Mouse (Mus musculus) thymus, adult 2 months (tissue): Measurements from ENCODE around the gene Prdm15.

Source experiments
- CTCF ChIP-seq: fragments of 200-500 bp; IDR thresholded peaks from 2 replicates; pipeline ENCODE4 v1.5.1; 2012; ENCODE audit warnings: mild to moderate bottlenecking, control low read depth, low read length, moderate library complexity, borderline replicate concordance; ENCODE audit not compliant: control insufficient read depth, poor library complexity, insufficient read depth; ENCODE audit errors: extremely low read depth
- POLR2A ChIP-seq: fragments of 200-500 bp; IDR thresholded peaks from 2 replicates; pipeline ENCODE4 v1.6.1; 2012; ENCODE audit warnings: mild to moderate bottlenecking, low read length, control low read depth, moderate library complexity; ENCODE audit not compliant: control insufficient read depth, poor library complexity, insufficient read depth; ENCODE audit errors: extremely low read depth

DNA sequence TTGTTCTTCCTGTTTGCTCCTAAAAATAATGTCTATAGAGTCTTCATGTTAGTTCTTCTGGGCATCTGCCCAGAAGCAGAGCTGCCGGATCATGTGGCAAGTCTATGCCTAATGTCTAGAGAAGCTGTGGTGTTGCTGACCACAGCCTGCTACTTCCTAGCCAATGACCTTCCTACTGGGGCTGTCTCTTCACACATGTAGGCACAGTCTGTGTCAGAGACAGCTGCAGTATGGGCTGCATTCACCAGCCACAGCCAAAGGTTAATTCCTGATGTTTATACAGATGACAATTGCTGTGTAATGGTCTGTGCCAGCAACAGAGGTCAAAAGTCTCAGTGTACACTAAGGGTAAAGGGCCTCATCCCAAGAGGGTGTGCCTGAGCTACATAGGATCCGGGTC, 95.2 kb downstream of the Prdm15 start:
- TF ChIP-seq POLR2A (no peak), CTCF (no peak)
